Mouse (Mus musculus) lung, adult 2 months (tissue): ENCODE results near the gene Lipc.

ENCODE experiments used
- CTCF ChIP-seq: fragments of 200-500 bp; IDR thresholded peaks from 2 replicates; pipeline ENCODE4 v1.5.1; 2011; ENCODE audit warnings: mild to moderate bottlenecking, low read length, control low read depth; ENCODE audit not compliant: insufficient read depth
- POLR2A ChIP-seq: fragments of 200-500 bp; IDR thresholded peaks from 2 replicates; pipeline ENCODE4 v1.6.1; 2011; ENCODE audit warnings: low read depth, mild to moderate bottlenecking, control low read depth, low read length, borderline replicate concordance; ENCODE audit errors: extremely low read depth

- TF ChIP-seq CTCF (no peak), POLR2A (no peak)
Measured at GRCm38 (mm10) chr9:70788705-70789104, 163.3 kb downstream of the Lipc start.
